Mouse (Mus musculus) forelimb bud, embryonic 11.5 days (tissue): ENCODE results near the gene Ccdc194.
A peak's percentile ranks its signal among the peaks of the same experiment; 100 is the strongest.

ENCODE experiments used
- DNase-seq: peaks from one replicate; pipeline ENCODE4 v3.0.0-alpha.2; 2012; ENCODE audit warnings: low read depth, low spot score

Ccdc194 gene

DNA sequence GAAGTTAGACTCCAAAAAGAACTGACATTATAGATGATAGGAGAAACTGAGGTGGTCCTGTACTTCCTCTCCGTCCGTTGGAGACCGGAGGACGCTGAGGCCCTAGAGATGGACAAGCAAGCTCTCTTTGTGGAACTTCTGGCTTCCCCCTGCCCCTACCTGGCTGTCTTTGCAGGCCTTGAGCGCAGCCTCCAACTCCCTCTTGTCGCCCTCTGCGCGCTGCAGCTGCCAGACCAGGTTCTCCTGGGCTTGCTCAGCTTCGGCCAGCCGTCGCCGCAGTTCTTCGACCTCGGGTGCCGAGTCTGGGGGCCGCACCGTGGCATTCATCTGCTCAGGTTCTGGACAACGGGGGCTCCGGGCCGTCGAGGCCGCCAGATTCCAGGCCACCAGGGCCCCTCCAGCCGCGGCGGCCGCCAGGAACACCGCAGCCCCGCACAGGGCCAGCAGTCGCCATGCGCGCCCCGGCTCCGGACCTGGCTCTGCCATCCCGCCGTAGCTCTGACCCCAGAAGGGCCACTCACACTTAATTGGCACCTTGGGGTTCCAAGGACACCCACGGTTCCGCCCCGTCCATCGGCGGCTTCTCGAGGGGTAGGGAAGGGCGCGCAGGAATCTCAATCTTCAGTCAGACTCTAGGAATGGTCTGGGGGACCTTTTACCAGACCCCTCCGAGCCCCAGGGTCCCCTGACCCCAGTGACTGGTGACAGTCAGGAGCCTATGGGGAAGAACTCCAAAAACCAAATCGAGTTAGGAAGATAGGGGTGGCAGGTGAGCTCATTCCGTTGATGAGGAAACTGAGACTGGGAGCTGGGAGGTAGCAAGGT is at the start of gene Ccdc194:
Gene Ccdc194, minus strand, starts transcription at position 486 of the 825 bp plus-strand sequence.
- no peak for DNase-seq

DNA sequence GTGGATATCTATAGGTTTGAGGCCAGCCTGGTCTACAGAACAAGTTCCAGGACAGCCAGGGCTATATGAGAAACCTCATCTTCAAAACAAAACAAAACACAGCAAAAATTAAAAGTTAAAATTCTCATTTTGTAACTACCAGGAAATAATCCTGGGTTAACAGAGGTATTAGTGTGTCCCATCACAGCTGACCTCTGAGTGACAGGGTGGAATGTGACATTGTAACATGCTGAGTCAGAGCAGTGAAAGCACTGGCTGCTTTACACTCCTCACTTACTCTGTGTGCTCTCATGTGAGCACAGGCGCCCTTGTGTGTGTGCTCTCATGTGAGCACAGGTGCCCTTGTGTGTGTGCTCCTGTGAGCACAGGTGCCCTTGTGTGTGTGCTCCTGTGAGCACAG is 49.5 kb upstream of the Ccdc194 start:
- DNase-seq = no peak

DNA sequence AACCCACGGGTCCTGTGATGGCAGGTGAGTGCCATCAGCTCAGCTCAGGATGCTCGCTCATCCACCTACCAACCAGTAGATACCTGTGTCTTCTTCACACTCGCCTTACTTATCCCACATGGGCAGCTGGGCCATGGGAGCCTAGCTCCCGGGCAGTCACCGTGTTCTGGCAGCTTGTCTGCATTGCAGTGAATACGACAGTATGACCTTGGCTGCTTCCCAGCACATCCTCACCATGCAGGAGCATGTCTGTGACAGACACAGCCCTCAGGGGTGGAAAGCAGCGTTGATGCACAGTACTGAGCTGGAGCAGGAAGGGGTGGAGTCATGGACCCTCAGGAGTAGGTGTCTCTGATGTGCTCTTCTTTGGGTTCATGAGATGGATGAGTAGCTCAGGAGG is 48.9 kb upstream of the Ccdc194 start:
- no peak for DNase-seq

DNA sequence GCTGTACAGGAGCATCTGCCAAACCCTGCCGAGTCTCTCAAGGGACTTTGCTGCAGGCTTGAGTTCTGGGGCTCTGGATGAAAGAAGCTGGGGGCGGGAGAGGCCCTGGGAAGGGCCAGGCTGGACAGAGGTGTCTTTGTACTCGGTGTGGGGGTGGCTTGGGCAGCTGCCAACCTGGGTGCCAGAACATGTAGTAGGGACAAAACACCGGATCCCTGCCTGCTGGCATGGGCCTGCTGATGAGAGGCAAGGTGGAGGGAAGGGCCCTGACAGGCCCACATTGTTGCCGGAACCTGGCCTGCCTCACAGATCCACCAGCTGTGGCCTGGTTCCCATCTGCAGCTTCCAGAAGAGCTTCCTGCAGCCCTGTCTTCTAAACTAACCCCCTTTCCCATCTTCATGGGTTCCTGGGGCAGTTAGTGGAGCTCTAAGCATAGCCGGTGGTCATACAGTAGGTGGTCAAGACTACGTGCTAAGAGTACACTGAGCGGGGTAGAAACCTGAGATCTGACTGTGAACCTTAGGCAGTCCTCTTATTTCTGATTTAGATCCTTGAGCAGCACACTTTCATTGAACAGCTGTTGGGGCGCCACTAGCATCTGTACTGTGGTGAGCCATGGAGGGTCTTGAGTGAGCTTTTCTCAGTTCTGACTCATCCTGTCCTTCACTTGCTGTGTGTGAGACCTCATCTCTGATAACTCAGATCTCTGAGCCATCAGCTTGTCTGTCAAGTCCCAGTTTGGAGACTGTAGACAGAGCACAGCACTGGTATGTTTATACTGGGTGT is 47.5 kb upstream of the Ccdc194 start:
- no peak for DNase-seq

DNA sequence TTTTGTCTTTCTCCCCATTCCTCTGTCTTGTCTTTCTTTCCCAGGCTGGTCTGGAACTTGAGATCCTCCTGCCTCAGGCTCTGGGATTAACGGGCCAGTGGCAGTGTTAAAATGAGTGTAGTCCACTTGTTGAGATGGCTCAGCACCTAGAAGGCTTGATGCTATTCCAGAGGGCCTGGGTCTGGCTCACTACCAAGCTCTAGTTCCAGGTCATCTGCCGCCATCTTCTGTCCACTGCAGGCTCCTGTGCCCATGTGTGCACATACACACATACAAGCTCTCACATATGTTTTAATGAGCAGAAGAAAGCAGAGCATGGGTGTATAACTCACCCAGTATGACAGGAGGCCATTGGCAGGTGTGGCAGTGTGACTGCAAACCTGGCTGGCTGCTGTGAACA is 46.6 kb upstream of the Ccdc194 start:
- DNase-seq = no peak

DNA sequence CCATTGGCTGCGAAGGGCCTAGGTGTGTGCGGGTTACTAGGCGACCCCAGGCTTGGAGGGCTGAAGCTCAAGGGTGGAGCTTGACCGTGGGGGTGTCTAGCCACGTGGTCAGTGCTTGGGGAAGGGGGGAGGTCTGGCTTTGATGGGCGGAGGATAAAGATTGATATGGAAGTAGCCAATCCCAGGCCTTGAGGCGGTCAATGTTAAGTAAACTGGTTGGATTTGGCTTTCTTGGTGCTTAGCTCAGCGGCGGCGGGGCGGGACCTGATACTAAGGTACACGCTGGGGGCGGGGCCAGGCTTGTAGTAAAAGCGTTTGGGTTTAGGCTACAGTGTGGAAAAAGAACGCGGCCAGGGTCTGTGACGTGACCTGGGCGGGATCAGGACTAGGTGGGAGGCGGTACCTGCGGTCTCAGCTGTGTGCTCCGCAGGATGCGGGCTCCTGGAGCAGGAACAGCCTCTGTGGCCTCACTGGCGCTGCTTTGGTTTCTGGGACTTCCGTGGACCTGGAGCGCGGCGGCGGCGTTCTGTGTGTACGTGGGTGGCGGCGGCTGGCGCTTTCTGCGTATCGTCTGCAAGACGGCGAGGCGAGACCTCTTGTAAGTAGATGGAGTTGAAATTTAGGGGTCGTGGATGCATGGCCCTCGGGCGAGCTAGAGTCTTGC is 44.9 kb upstream of the Ccdc194 start:
- peak; percentile 94 for DNase-seq

DNA sequence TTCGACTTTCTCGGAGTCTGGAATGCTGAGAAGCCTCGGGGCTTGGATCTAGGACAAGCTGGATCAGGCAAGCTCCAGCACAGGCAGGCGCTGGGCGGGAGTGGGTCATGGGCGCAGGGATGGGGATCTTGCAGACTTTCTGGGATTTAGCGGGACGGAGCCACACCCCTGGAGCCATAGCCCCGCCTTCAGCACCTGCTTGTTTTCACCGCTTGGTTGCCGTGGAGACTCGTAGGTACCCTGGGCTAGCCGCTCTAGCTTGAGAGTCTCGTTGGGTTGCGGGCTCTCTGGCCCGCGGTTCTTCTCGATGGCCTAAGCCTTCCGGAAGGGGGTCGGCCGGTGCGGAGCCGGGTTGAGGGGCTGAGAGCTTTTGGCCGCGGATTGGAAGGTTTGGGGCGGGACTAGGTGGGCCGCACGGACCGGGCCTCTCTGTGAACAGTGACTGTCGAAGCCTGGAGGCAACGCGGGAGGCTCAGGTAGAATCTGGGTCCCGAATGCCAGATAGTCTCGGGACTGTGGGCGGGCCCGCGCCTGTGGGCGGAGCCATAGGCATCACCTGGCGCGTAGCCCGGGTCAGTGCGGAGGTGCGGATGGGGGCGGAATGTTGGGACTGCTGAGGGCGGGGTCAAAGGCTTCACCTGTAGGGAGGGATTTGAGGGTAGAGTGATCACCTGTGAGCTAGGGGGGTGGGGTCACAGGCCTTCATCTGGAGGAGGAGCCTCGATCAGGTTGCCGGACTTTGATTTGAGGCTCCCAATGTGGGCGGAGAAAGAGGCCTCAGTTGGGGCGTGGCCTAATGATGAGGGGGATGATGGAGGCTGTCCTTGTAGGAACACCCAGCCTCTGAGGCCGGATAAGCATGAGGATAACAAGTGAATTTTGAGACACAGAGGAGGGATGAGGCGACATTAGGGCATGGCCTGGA is 44.1 kb upstream of the Ccdc194 start:
- DNase-seq = peak; percentile 93

DNA sequence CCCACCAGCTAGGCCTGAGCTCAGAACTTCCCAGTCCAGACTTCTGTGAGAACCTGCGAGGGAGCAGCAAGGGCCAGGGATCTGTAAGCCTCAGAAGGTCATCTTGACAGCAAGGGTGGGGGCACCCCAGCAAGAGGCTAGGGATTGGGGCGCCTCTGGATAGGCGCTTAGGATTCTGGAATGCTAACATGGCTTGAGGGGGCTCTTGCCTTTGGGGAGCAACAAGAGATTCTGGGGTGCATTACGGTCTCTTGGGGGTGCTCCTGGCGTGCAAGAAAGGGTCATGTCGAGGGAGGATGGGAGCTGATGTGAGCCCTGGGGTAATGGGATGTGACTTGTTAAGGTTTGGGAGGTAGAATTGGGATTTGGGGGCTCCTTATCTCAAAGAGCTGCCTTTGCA is 43.4 kb upstream of the Ccdc194 start:
- no peak for DNase-seq

DNA sequence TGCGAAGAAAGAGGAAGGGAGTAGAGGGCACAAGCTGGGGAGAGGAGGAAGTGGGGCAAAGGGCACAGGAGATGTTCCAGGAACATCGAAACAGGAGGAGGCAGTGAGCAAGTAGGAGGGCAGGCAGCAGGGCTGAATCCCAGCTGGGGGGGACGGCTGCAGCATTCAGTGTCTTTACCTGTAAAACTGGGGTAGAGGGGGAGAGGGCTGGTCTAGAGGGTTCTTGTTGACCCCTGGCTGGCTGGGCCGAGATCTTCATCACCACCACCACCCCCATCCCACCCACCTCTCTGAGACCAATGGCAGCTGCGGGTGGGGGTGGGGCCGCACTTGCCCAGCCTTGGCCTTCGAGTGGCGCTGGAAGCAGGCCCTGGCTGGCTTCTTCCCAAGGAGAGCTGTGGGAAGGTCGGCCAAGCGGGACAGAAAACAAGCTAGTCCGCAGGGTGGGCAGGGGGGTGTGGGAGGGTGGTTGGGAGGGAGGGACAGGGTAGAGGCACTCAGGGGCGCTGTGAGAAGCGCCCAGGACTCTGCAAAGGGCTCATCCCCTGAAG is 43.0 kb upstream of the Ccdc194 start, which contains the start of gene Slc27a1:
Gene Slc27a1, plus strand, starts transcription at position 496 of the 551 bp plus-strand sequence.
- no peak for DNase-seq

DNA sequence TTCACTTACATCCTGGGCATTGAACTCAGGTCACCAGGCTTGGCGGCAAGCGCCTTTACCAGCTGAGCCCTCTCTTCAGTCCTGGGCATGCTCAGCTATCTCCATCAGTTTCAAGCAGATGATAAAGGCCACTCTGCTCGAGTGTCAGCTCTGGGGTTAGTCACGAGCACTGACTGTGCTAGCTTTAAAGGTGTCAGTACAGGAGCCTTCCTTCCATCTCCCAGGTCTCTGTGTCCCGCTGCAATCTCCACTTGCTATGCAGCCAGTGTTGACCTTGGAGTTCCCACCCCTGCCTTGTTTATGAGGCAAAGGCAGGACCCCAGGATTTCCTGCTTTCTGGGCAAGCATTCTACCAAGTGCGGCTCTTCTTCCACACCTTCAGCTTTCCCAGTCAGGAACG is 42.1 kb upstream of the Ccdc194 start:
- no peak for DNase-seq

DNA sequence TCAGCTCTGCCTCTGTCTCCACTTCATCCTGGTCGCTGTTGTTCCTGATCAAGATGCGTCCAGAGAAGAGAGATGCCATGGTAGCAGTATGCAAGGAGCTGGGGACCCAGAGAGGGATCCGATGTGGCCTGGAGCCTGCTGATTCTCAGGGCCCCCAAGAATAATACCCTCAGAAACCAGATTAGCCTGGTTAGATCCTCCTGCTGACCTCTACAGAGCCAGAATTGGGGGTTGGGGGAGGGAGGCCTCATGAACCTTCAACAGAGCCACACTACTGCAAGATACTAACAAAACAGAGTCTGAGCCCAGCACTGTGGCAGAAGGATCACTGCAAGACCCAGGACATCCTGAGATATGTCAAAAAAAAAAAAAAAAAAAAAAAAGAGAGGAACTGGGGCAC is 41.0 kb upstream of the Ccdc194 start, which contains the start of gene Nxnl1:
Gene Nxnl1, minus strand, starts transcription at position 101 of the 400 bp plus-strand sequence.
- DNase-seq = no peak

DNA sequence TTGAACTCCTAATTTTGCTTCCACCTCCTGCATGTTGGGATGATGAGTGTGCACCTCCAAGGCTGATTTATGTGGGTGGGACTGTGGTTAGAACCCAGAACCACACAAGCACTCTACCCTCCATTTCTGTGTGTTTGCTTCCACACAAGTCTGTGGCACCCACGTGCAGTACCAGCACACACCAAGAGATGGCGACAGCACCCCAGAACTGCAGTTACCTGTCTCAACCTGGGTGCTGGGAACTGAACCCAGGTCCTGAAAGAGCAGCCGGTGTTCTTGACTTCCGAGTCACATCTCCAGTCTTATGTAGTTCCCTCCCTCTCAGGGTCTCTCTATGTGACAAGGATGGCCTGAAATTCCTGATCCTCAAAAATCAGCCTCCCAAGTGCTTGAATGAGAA is 38.5 kb upstream of the Ccdc194 start:
- no peak for DNase-seq

DNA sequence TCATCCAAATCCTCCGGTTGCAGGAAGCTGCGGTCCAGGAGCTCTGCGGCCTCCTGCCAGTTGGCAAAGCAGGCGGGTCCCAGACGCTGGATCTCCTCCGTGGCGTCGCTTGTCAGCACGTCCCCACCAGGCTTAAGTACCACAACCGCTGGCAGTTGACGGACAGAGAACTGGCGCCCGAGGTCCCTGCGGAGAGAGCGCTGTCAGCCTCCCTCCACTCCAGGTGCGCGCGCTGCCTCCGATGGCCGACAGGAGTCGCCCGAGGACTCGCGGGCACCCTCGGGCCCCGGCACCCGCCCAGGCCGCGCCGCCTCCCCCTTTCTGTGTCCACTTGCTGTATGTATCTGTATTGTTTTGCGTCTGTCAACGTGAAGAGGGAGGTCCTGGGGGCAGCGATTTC is 37.2 kb upstream of the Ccdc194 start:
- DNase-seq = no peak

DNA sequence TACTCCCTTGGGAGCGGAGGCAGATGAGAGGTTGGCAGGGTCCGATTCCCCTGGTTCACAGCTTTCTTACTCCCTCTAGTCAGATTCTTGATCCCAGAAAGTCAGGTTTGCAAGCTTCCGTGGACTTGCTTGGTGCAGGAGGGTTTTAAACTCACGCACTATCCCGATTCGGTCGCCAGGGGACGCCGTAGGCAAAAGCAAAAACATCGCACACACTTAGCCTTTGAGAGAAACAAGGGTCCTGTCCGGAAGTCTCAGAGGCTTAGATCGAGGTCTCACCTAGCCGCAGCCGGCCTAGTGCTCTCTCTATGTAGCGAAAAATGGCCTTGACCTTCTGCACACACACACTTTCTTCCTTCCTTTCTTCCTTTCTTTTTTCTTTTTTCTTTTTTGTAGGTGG is 35.9 kb upstream of the Ccdc194 start:
- peak; percentile 82 for DNase-seq

DNA sequence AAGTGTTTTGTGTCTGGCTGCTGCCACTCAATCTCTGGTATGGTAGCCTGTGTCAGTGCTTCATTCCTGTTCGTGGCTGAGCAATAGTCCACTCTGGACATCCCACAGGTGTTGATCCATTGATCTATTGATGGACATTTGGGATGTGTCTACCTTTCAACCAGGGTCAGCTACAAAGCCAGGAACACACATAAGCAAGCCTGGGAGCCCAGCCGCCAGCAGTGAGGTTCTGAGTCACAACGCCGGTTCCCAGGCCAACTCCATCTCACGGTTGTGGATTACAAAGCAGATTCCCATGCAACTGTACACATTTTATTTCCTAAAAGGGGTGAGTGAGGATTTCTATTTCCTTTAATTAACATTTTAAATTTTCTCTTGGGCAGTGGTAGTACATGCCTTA is 35.3 kb upstream of the Ccdc194 start:
- DNase-seq = no peak

DNA sequence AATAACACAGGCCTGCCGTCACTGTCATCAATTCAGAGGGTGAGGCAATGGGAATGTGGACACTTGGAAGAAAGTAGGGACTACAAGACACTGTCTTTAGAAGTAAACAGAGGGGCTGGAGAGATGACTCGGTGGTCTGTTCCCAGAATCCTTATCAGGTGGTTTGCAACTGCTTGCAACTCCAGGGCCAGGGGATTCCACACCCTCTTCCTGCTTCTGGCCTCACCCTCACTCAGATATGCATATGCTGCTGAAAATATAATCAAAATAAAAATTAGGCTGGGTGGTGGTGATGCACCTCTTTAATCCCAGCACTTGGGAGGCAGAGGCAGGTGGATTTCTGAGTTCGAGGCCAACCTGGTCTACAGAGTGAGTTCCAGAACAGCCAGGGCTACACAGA is 34.6 kb upstream of the Ccdc194 start:
- DNase-seq = no peak

DNA sequence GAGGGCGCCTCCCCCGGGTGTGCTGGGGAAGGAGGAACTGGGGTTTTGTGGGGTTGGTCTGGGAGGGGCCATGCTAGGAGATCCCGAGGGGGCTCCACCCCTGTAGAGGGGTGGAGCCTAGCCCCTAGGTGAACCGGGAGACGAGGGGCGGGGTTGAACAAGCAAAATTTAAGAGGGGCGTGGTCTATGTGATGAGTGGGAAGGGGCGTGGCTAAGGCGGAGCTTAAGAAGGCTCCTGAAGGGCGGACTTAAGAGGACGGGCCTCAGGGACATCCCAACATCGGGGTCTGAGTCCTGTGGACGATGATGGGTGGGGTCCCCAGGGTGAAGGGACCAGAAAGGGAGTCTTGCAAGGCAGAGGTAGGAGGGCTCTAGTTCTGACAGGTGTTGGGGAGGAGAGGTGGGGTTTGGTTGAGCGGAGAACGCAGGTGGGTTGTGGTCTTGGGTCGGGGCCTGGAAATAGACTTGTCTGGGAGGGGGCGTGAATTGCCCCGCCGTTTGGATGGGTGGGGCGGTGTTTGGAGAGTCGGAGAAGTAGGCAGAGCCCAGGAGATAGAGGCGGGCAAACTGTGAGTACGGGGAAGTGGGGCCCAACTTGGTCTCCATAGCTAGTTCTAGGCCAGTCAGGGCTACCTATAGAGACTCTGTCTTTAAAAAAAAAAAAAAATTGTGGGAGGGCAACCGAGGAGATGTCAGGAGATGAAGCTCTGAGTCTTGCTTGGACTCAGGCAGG is 33.6 kb upstream of the Ccdc194 start:
- DNase-seq = peak; percentile 56

DNA sequence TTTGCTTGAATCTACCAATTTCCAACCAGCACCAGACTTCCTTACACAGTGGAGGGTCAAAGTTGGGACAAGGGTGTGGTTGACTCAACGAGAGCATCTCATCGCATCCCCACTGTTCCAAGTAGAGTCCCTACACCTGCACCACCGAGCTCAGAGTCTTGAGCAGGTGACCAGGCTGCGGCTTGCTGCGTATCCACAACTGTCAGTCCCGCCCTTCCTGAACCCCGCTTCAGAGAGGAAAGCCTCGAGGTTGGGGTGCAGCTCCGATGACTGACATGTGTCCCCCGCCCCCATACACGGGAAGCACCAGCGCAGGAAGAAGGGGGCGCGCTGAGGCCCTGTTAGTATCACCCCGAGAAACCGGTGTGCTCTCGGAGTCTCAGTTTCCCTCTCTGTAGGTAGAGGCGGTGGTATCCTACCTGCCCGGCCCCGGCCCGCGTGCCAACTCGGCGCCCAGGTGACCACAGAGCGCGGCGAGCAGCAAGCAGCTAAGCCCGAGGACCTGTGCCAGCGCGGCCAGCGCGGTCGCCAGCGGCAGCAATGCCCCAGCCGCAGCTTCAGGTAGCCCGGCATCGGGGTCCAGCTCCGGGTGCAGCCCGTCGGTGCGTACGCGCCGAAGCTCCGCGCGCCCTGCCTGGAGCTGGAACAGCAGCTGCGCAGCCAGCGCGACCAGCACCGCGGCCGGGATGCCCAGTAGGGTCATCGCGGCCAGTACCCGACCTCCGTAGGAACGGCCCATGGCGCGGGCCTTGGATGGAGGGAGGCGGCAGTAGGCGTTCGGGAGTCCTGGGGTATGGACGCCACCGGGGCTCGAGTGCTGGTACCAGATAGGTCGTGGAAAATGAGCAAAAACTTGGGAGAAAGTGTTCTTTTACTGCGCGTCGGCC is 32.8 kb upstream of the Ccdc194 start, which contains the start of gene Tmem221:
Gene Tmem221, minus strand, starts transcription at position 801 of the 887 bp plus-strand sequence.
- no peak for DNase-seq

DNA sequence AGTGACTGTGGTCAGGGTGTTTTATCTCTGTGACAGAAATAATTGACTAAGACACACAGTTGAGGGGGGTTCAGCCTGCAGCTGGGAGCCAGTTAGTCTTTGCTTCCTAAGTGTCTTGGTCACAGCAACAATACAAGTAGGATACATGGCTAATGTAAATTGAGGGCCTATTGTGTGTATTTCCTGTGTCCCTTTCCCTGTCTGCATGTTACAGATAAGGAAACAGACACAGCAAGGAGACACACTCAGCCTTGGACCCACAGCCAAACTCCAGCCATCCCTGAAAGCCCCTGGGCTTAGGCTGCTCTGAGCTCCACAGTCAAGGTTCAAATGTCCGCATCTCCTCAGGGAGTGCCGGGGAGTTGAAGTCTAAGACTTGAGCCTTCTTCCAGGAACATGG is 29.1 kb upstream of the Ccdc194 start:
- DNase-seq = no peak
